Mouse (Mus musculus) kidney, embryonic 16.5 days (tissue): Measurements from ENCODE around the gene Tnk1. TPM values are rescaled to one million over a fixed set of nuclear protein-coding genes. Genes with fewer than 3 reads are reported as not detected.

ENCODE experiments used
- ATAC-seq: fragments of 200-750 bp; cut with Nextera tagmentation; 2 replicates; pipeline ENCODE4 v1.8.0; 2017; ENCODE audit warnings: moderate TSS enrichment; ENCODE audit not compliant: low FRiP score, low TSS enrichment
- H3K27ac ChIP-seq: fragments of 300-500 bp; sonication (generic); 2 replicates; pipeline ENCODE4 v1.5.1; 2014; ENCODE audit warnings: low read length
- H3K27me3 ChIP-seq: fragments of 300-500 bp; sonication (generic); 2 replicates; pipeline ENCODE4 v1.6.1; 2014; ENCODE audit warnings: low read length, control low read depth, mixed read lengths; ENCODE audit not compliant: insufficient read depth
- H3K36me3 ChIP-seq: fragments of 300-500 bp; sonication (generic); 2 replicates; pipeline ENCODE4 v1.6.1; 2014; ENCODE audit warnings: low read length, control low read depth, mixed read lengths; ENCODE audit not compliant: insufficient read depth
- H3K4me1 ChIP-seq: fragments of 300-500 bp; sonication (generic); 2 replicates; pipeline ENCODE4 v1.6.1; 2014; ENCODE audit warnings: low read length, control low read depth, mixed read lengths; ENCODE audit not compliant: insufficient read depth
- H3K4me2 ChIP-seq: fragments of 300-500 bp; sonication (generic); replicated peaks from 2 replicates; pipeline ENCODE4 v1.6.1; 2014; ENCODE audit warnings: low read depth, low read length
- H3K4me3 ChIP-seq: fragments of 300-500 bp; sonication (generic); 2 replicates; pipeline ENCODE4 v1.5.1; 2014; ENCODE audit warnings: mild to moderate bottlenecking, low read length
- H3K9ac ChIP-seq: fragments of 300-500 bp; sonication (generic); replicated peaks from 2 replicates; pipeline ENCODE4 v1.6.1; 2014; ENCODE audit warnings: low read length
- H3K9me3 ChIP-seq: fragments of 300-500 bp; sonication (generic); 2 replicates; pipeline ENCODE4 v1.6.1; 2016; ENCODE audit warnings: low read length, control low read depth
- WGBS: fragments of 180-500 bp; shearing (Covaris S2); extraction: QIAGEN DNeasy Blood & Tissue Kit; methylation state at CpG from one replicate; pipeline ENCODE4 v1.1.7; 2014; 5-methylcytosine and 5-hydroxymethylcytosine counted together
- polyA plus RNA-seq: library from polyadenylated mRNA; unstranded; fragments of >200 nt; fragmentation: Nextera tagmentation; extraction: Ambion mirVana; gene quantifications from 2 replicates; pipeline ENCODE4 v1.2.1, GENCODE M21; 2015

The Tnk1 gene
- 7.0 and 7.3 TPM in 2 replicates for polyA plus RNA-seq

DNA sequence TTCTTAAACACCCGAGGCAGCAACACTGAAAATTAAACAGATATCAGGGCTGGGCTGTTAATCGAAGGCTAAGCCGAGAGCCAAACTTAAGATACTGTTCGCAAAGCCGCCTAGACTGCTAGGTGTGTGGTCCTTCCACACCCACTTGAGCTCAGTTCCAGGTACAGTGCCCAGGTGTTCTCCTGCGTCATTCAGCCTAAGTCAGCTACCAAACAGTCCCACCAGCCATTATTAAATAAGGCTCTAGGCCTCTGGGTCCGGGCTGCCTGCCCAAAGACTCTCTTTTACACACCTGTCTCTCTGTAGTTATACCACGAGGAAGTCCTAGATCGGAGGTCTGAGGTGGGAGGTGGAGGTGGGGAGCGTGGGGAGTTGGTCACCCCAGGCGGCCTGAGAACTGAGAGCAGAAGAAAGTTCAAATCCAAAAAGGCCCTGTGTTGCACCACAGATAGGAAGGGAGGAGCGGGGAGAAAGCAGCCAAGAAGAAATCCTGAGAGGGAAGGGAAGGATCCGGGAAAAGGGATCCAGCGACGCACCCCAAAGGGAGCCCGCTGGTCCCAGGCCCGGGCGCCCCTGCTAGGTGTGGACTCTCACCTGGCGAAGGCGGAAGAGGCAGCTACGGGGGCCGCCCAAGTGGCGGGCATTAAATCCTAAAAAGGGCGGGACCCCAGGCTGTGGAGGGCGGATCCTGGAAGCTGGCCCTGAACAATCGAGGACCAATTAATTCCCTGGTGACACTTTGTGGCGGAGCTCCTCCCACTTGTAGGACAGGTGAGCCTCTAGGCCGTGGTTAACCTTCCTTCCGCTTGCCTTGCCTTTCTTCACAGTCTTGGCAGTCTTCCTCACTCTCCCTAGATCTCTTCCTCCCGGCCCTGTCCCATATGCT is at the start of gene Tnk1:
Gene Tnk1 (minus strand): TSS at position 618 of the 886 bp plus-strand sequence.
- Histone ChIP-seq H3K27ac (peak within 1 kb of the TSS; percentile 58; the same call in 1 of the 2 replicates), H3K27me3 (peaks cover 15% of the 10 kb centered on the region), H3K4me1 (peaks cover 4% of the 10 kb centered on the region; the same call in 1 of the 2 replicates), H3K9me3 (no peaks in the 10 kb centered on the region), H3K4me2 (peak within 1 kb of the TSS; percentile 52), H3K36me3 (no peaks in the 10 kb centered on the region), H3K9ac (peak within 1 kb of the TSS; percentile 68), H3K4me3 (peak within 1 kb of the TSS; percentile 45)
- WGBS, result 18% methylated on average over 30 of the region's 30 CpGs
- ATAC-seq, result peak; percentile 59; the same call in 1 of the 2 replicates

DNA sequence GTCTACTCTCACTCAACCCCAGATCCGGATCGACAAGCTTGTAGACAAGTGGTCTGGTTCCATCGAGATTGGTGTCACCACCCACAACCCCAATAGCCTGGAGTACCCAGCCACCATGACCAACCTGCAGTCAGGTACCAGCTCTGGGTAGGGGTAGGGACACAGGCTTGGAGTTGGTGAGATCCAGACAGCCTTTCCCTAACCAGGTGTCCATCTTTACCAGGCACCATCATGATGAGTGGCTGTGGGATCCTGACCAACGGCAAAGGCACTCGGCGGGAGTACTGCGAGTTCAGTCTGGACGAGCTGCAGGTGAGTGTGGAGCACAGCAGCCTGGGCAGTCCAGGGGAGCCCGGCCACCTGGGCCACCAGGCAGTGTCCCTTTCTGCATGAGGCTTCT is 45.8 kb upstream of the Tnk1 start:
- WGBS, result 95% methylated on average over 9 of the region's 9 CpGs
- H3K27ac ChIP-seq, result no peak overlapping the region
- no peak overlapping the region for H3K4me3 ChIP-seq
- no peak for ATAC-seq
- no peak overlapping the region for H3K4me2 ChIP-seq
- H3K36me3 ChIP-seq, result peaks cover 54% of the 10 kb centered on the region
- no peaks in the 10 kb centered on the region for H3K27me3 ChIP-seq
- H3K9me3 ChIP-seq, result no peaks in the 10 kb centered on the region
- no peak overlapping the region for H3K9ac ChIP-seq
- H3K4me1 ChIP-seq, result peaks cover 24% of the 10 kb centered on the region

- Histone ChIP-seq H3K9ac (no peak overlapping the region), H3K4me1 (peaks cover 31% of the 10 kb centered on the region), H3K27ac (no peak overlapping the region), H3K4me3 (no peak overlapping the region; the same call in 1 of the 2 replicates), H3K36me3 (peaks cover 41% of the 10 kb centered on the region), H3K9me3 (no peaks in the 10 kb centered on the region), H3K4me2 (peak overlapping the region; percentile 93), H3K27me3 (no peaks in the 10 kb centered on the region)
- 82% methylated on average over 13 of the region's 13 CpGs for WGBS
- no peak for ATAC-seq
Measured at GRCm38 (mm10) chr11:69902972-69903371, 44.4 kb upstream of the Tnk1 start.

DNA sequence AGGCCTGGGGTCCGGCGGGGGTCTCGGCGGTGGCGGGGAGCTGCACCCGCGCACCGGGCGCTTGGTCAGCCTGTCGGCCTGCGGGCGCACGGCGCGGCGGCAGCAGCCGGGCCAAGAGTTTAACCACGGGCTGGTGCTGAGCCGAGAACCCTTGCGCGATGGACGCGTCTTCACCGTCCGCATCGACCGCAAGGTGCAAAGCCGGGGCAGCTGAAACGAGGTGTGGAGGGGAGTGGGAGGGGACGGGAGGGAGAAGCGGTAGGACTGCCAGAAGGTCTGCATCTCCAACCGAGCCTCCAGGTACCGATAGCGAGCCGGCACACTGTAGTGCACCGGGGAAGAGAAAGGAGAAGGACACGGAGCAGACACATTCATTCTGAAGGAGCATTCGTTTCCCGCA is 43.5 kb upstream of the Tnk1 start:
- Histone ChIP-seq H3K9ac (peak overlapping the region; percentile 99), H3K4me3 (peak overlapping the region; percentile 88), H3K27me3 (no peaks in the 10 kb centered on the region), H3K4me2 (peak overlapping the region; percentile 93), H3K9me3 (no peaks in the 10 kb centered on the region), H3K36me3 (peaks cover 31% of the 10 kb centered on the region), H3K4me1 (peaks cover 31% of the 10 kb centered on the region), H3K27ac (peak overlapping the region; percentile 99)
- ATAC-seq, result 0 out of 2 replicates have a peak, but pooled peaks have one; percentile 1
- WGBS, result under 1% methylated on average over 38 of the region's 39 CpGs

GRCm38 (mm10) chr11:69901406-69901846 is 42.9 kb upstream of the Tnk1 start:
- Histone ChIP-seq H3K4me3 (peak overlapping the region; percentile 88), H3K4me1 (peaks cover 31% of the 10 kb centered on the region), H3K36me3 (peaks cover 25% of the 10 kb centered on the region), H3K27ac (peak overlapping the region; percentile 99), H3K9ac (peak overlapping the region; percentile 99), H3K9me3 (no peaks in the 10 kb centered on the region), H3K4me2 (peak overlapping the region; percentile 93), H3K27me3 (no peaks in the 10 kb centered on the region)
- whole genome bisulfite sequencing, result under 1% methylated on average over 42 of the region's 42 CpGs
- ATAC-seq, result peak; percentile 85

- peaks cover 19% of the 10 kb centered on the region for H3K36me3 ChIP-seq
- peaks cover 31% of the 10 kb centered on the region for H3K4me1 ChIP-seq
- H3K4me3 ChIP-seq, result peak within 1 kb of the TSS; percentile 88
- H3K9me3 ChIP-seq, result no peaks in the 10 kb centered on the region
- H3K27me3 ChIP-seq, result no peaks in the 10 kb centered on the region
- peak within 1 kb of the TSS; percentile 93 for H3K4me2 ChIP-seq
- under 1% methylated on average over 38 of the region's 38 CpGs for WGBS
- peak within 1 kb of the TSS; percentile 99 for H3K27ac ChIP-seq
- peak; percentile 95 for ATAC-seq
- peak within 1 kb of the TSS; percentile 99 for H3K9ac ChIP-seq
Measured at GRCm38 (mm10) chr11:69900471-69901405, 42.2 kb upstream of the Tnk1 start, which contains the start of the genes 2810408A11Rik and Neurl4. TSS of gene 2810408A11Rik (minus strand) at chr11:69900987. TSS of gene Neurl4 (plus strand) at chr11:69901072.

DNA sequence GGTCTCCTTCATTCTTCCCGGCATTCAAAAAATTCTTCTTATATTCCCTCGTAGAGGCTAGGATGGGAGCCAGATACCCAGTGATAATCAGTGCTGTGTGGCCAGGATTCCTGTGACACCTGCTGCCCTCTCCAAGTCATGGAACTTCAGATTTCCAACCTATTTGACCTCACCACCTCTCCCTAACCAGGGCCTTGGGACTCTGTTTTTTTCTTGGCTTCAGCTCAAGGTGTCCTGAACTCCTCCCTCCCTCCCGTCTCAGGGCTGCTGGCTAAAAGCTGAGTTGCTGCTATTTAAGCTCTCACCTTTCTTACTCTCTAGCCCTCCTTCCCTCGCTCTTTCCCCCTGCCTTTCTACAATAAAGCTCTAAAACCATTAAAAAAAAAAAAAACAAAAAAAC is 41.3 kb upstream of the Tnk1 start:
- peak overlapping the region; percentile 93 for H3K4me2 ChIP-seq
- H3K36me3 ChIP-seq, result peaks cover 13% of the 10 kb centered on the region
- H3K27me3 ChIP-seq, result no peaks in the 10 kb centered on the region
- ATAC-seq, result no peak
- peak overlapping the region; percentile 88 for H3K4me3 ChIP-seq
- 21% methylated on average over 4 of the region's 4 CpGs for WGBS
- no peaks in the 10 kb centered on the region for H3K9me3 ChIP-seq
- peaks cover 31% of the 10 kb centered on the region for H3K4me1 ChIP-seq
- peak overlapping the region; percentile 99 for H3K27ac ChIP-seq
- H3K9ac ChIP-seq, result peak overlapping the region; percentile 99

- WGBS, result 66% methylated on average over 4 of the region's 4 CpGs
- no peaks in the 10 kb centered on the region for H3K27me3 ChIP-seq
- no peak within 1 kb of the TSS for H3K27ac ChIP-seq
- no peaks in the 10 kb centered on the region for H3K9me3 ChIP-seq
- H3K4me3 ChIP-seq, result no peak within 1 kb of the TSS
- no peak within 1 kb of the TSS for H3K4me2 ChIP-seq
- no peaks in the 10 kb centered on the region for H3K36me3 ChIP-seq
- no peak for ATAC-seq
- no peak within 1 kb of the TSS; the same call in 1 of the 2 replicates for H3K9ac ChIP-seq
- H3K4me1 ChIP-seq, result peaks cover 21% of the 10 kb centered on the region
Measured at GRCm38 (mm10) chr11:69895291-69895690, 36.8 kb upstream of the Tnk1 start, which contains the start of gene Acap1. TSS of gene Acap1 (minus strand) at chr11:69895539.

DNA sequence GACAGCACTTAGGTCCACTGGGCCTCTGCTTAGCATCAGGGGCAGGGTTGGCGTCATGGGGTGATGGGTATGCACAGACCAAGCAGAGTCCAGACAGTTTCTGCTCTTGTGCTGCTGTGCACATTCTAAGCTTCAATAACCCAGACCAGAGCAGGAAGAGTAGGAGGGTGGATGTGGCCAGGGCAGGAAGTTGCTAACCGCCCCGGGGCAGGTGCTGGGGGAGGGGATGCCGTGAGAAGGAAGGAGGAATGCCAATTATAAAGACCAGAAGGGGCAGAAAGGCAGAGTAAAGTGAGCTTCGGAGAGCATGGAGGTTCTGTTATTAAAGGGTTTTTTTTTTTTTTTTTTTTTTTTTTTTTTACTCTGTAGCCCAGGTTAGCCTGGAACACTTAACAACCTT is 36.1 kb upstream of the Tnk1 start:
- no peak overlapping the region for H3K27ac ChIP-seq
- no peak overlapping the region for H3K4me3 ChIP-seq
- H3K9ac ChIP-seq, result no peak overlapping the region; the same call in 1 of the 2 replicates
- no peak overlapping the region for H3K4me2 ChIP-seq
- H3K27me3 ChIP-seq, result no peaks in the 10 kb centered on the region
- peaks cover 15% of the 10 kb centered on the region for H3K4me1 ChIP-seq
- H3K9me3 ChIP-seq, result no peaks in the 10 kb centered on the region
- WGBS, result 64% methylated on average over 5 of the region's 5 CpGs
- H3K36me3 ChIP-seq, result no peaks in the 10 kb centered on the region
- no peak for ATAC-seq
